Mouse (Mus musculus): ENCODE measurements around the gene Trpm8.

- TF ChIP-seq CTCF (IDR thresholded peaks at IDR 0.05; ENCODE audit: low read depth), result no peak; the same call in none of the 2 replicates
- TF ChIP-seq EP300 (IDR thresholded peaks at IDR 0.05; ENCODE audit: low read depth), result no peak
Observed at GRCm38 (mm10) chr1:88255989-88256754, 21.3 kb upstream of the Trpm8 start.

Measured in heart, postnatal 0 days (tissue).